9 mouse cellular contexts compared by ENCODE assay signal in genomic region chr7:117553228-117553627, GRCm38 (mm10).
A peak's percentile ranks its signal among the peaks of the same experiment; 100 is the strongest.
DNase-seq lines count a peak whose midpoint lies in the region; ATAC-seq lines count a peak whose summit lies in the region.
"Had no signal": no experiment of that assay in that cellular context is flagged by ENCODE, and none has a peak within 500 bp of the region (broad histone marks: within the 10 kb centered on the region; RNA-seq: fewer than 3 reads in every experiment).

No protein-coding gene starts in this region.

- no peaks in the 10 kb centered on the region for H3K36me3 ChIP-seq in heart, embryonic 10.5 days
- no peaks in the 10 kb centered on the region for H3K36me3 ChIP-seq in forebrain, embryonic 15.5 days
- H3K36me3 ChIP-seq in intestine, embryonic 16.5 days (ENCODE audit: control insufficient read depth, insufficient read depth, low read length): no peaks in the 10 kb centered on the region

- no peak overlapping the region for H3K27ac ChIP-seq in heart, embryonic 10.5 days
- peak overlapping the region; percentile 34; the same call in 1 of the 2 replicates for H3K27ac ChIP-seq in forebrain, embryonic 15.5 days (replicated peaks)
- H3K27ac ChIP-seq in intestine, embryonic 16.5 days (ENCODE audit: low read length): no peak overlapping the region

- peaks cover 19% of the 10 kb centered on the region for H3K4me1 ChIP-seq in heart, embryonic 10.5 days
- H3K4me1 ChIP-seq in forebrain, embryonic 15.5 days: peaks cover 50% of the 10 kb centered on the region
- peaks cover 4% of the 10 kb centered on the region; the same call in 1 of the 2 replicates for H3K4me1 ChIP-seq in intestine, embryonic 16.5 days (ENCODE audit: control insufficient read depth, insufficient read depth, low read length)

- peak; percentile 64 for DNase-seq in heart, adult 8-10 months (ENCODE audit: low spot score)
- no peak for DNase-seq in heart, embryonic 10.5 days (ENCODE audit: low spot score)
- peak; percentile 29 for DNase-seq in R1 (ENCODE audit: low read depth, low spot score)
- peak; percentile 24 for DNase-seq in layer of hippocampus, adult 9-11 months
- DNase-seq in thymus, postnatal 4 days: no peak
- DNase-seq: cerebellum, adult 11-12 months had no signal

- 0 out of 2 replicates have a peak overlapping the region, but pooled peaks have one; percentile 1 for H3K9ac ChIP-seq in forebrain, embryonic 15.5 days (replicated peaks)
- no peak overlapping the region for H3K9ac ChIP-seq in intestine, embryonic 16.5 days (ENCODE audit: low read depth, low read length)

- ATAC-seq in forebrain, embryonic 15.5 days (replicated peaks): peak; percentile 33; the same call in 1 of the 2 replicates
- no peak for ATAC-seq in intestine, embryonic 16.5 days
- ATAC-seq in erythroblast, adult 5-6 weeks (replicated peaks; ENCODE audit: low FRiP score, poor library complexity, severe bottlenecking): no peak

- no peak overlapping the region for H3K4me2 ChIP-seq in forebrain, embryonic 15.5 days (replicated peaks)
- no peak overlapping the region for H3K4me2 ChIP-seq in intestine, embryonic 16.5 days (ENCODE audit: low read depth, low read length)

- 55% methylated on average over 12 of the region's 12 CpGs for WGBS in heart, embryonic 10.5 days
- WGBS in forebrain, embryonic 15.5 days: 34% methylated on average over 12 of the region's 12 CpGs
- WGBS in intestine, embryonic 16.5 days: 61% methylated on average over 12 of the region's 12 CpGs

- no peaks in the 10 kb centered on the region for H3K27me3 ChIP-seq in heart, embryonic 10.5 days (ENCODE audit: insufficient read depth, poor library complexity, severe bottlenecking)
- no peaks in the 10 kb centered on the region for H3K27me3 ChIP-seq in forebrain, embryonic 15.5 days
- no peaks in the 10 kb centered on the region for H3K27me3 ChIP-seq in intestine, embryonic 16.5 days (replicated peaks; ENCODE audit: control insufficient read depth, insufficient read depth, low read length)

- H3K9me3 ChIP-seq in heart, embryonic 10.5 days: no peaks in the 10 kb centered on the region
- H3K9me3 ChIP-seq in forebrain, embryonic 15.5 days: no peaks in the 10 kb centered on the region
- H3K9me3 ChIP-seq in intestine, embryonic 16.5 days (ENCODE audit: control insufficient read depth, low read length): no peaks in the 10 kb centered on the region

- H3K4me3 ChIP-seq in heart, embryonic 10.5 days: no peak overlapping the region
- H3K4me3 ChIP-seq in forebrain, embryonic 15.5 days: no peak overlapping the region
- no peak overlapping the region for H3K4me3 ChIP-seq in intestine, embryonic 16.5 days (ENCODE audit: low read length)

Comparison
In these comparisons a context has a peak if more than half of its experiments do, and no peak if none do; other contexts are left out.
1. DNase-seq: peak in heart, adult 8-10 months (single experiment), R1 (single experiment) and layer of hippocampus, adult 9-11 months (single experiment); none in heart, embryonic 10.5 days (single experiment) and thymus, postnatal 4 days (single experiment).